Mouse (Mus musculus) thymus, postnatal 25 days (tissue): Measurements from ENCODE around the gene Cox15.

Experiments
- DNase-seq: peaks from one replicate; pipeline ENCODE4 v3.0.0; 2022

Gene Cox15

GRCm38 (mm10) chr19:43704211-43704610, 48.6 kb downstream of the Cox15 start:
- no peak for DNase-seq

- no peak for DNase-seq
Observed at GRCm38 (mm10) chr19:43699763-43700155, 53.0 kb downstream of the Cox15 start.

DNA sequence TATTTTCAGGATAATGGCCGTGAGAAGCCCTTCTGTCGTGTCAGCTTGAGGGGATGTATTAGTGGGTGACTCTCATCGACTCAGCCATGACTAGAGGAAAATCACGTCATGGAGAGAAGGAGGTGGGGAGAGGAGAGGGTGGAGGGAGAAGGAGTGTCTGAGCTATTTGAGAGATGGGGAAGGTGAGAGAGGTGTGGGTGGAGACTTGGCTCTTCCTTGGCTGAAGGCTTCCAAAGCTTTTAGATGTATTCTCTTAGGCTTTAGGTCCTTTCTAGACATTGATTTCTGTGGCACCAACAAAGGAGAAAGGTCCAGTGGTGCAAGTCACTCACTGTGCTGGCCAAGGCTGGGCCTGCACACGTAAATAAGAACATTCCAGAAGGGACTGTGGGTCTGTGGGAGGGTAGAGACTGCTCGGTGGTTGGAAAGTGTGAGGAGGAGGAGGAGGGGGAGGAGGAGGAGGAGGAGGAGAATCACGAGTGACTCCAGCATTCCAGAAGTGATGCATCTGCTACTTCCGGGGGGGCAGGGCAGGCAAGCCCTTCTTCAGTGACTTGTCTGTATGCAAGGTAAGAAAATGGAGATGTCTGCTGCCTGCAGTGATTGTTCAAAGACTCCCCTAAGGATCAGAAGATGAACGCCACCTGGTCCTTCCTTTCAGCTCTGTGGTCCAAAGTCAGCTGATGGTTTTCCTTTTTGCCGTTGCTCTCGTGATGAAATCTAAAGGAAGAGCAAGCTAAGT, 53.6 kb downstream of the Cox15 start:
- DNase-seq, result no peak

GRCm38 (mm10) chr19:43697666-43698370, 55.0 kb downstream of the Cox15 start:
- DNase-seq, result no peak

DNA sequence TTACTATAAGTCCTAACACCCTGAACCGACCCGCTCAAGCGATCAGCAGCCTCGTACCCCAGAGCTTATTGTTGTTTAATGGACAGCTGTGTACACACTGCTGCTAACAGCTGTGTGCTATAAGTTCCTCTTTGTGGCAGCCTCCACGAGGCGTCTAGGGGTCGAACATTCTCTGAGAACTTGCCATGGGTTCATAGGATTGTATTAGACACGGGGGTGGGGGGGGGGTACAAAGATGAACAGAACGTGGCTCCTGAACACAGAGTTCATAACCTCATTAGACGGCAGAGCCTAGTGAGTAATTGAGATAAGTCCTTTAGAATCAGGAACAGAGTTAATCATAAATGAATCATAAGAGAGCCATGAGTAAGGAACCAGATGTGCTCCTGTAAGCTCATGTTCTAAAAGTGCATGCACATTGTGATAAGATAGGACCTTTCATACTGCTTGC, 57.3 kb downstream of the Cox15 start:
- no peak for DNase-seq

DNA sequence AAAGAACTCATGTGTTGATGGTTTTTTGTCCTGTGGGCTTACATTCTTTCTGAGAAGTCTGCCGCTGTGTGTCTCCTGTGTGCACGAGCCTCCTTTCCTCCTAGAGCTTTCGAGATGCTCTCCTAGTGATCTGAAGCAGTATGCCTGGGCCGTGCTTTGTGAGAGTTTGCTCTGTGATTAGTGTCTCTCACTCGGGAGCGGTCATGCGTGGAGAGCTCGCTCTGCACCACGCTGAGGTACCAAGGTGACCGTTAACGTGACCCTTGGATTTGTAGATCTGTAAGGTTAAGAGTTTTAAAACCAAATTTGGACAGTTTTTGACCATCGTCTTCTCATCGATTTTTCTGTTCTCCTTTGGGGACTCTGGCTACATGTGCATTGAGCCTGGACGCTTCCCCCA, 60.0 kb downstream of the Cox15 start:
- DNase-seq, result no peak

- DNase-seq, result peak; percentile 93
Observed at GRCm38 (mm10) chr19:43689419-43690246, 63.2 kb downstream of the Cox15 start, which contains the start of gene Entpd7. Gene Entpd7, plus strand, starts transcription at chr19:43689672.
